Mouse (Mus musculus): ENCODE results near the gene Phf10.
A peak's percentile ranks its signal among the peaks of the same experiment; 100 is the strongest.
"Not testable (repeated sequence)": the region's sequence is repeated elsewhere in the genome, so short reads cannot be mapped to it uniquely, and the experiment has no call there.

Phf10 gene

GRCm38 (mm10) chr17:14943009-14943728 lies 17.9 kb downstream of the Phf10 start, which contains the start of the genes Wdr27 and 1600012H06Rik:
TSS of gene Wdr27 (minus strand) at chr17:14943158.
TSS of gene 1600012H06Rik (plus strand) at chr17:14943184.
- DNase-seq (ENCODE audit: low spot score) = peak; percentile 98

DNA sequence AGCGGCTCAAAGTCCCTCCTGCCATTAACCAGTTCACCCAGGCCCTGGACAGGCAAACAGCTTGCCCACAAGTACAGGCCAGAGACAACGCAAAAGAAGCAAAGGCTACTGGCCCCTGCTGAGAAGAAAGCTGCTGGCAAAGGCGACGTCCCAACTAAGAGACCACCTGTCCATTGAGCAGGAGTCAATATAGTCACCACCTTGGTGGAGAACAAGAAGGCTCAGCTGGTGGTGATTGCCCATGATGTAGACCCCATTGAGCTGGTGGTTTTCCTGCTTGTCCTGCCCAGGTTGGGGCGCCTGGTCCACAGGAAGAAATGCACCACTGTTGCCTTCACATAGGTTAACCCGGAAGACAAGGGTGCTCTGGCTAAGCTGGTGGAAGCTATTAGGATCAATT lies 18.9 kb downstream of the Phf10 start:
- not testable (repeated sequence) for DNase-seq (ENCODE audit: low spot score)

DNA sequence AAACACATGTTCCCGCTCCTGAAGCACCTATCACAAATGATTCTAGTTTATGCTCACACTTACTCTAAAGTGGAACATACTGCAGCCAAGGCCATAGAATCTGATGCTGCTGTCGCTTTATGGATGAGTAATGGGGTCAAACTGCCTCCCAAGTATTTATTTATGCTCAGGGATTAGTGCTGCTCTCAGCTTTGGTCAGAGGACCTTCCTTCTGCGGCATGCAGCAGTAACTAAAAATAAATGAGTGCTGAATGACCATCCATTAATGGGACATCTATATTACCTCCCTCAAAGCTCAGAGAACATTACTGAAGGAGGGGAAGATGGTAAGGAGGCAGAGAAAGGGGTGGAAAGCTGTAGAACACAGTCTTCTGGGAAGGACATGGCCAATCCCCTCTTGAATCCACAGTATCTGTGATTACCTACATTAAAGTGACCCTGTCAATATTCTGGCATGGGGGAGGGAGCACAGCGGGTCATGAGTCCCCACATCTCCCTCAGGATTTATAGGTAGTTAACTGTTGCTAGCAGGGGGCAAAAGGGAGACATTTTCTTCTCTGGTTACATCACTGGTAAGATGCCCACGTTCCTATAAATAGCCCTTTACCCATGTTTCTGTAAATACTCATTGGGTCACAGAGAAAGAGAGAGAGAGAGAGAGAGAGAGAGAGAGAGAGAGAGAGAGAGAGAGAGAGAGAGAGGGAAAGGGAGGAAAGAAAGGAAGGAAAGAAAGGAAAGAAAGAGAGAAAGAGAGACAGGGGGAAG lies 25.1 kb downstream of the Phf10 start:
- no peak for DNase-seq (ENCODE audit: low spot score)

GRCm38 (mm10) chr17:14935280-14935679 lies 25.8 kb downstream of the Phf10 start:
- DNase-seq (ENCODE audit: low spot score) = not testable (repeated sequence)

DNA sequence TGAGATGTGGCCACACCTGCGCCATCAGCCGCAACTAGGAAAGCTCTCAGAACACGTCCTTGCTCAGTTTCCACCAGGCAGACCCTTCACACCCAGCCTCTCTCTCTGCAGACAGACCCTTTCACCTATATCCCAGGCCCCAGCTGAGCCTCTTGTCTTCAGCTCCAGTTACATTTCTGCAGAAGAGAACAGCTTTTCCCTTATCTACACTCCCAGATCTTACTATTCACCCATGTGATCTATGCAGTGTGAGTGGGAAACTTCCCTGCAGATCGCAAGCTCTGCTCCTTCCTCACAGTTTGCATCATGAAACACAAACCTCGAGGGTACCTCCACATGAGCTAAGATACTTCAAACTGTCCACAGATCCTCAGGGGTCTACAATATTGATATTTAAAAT lies 29.6 kb downstream of the Phf10 start:
- no peak for DNase-seq (ENCODE audit: low spot score)

- no peak for DNase-seq (ENCODE audit: low spot score)
These were observed 30.4 kb downstream of the Phf10 start for GRCm38 (mm10) chr17:14930697-14931096.

- no peak for DNase-seq (ENCODE audit: low spot score)
These were observed 32.4 kb downstream of the Phf10 start for GRCm38 (mm10) chr17:14928631-14929030.

DNA sequence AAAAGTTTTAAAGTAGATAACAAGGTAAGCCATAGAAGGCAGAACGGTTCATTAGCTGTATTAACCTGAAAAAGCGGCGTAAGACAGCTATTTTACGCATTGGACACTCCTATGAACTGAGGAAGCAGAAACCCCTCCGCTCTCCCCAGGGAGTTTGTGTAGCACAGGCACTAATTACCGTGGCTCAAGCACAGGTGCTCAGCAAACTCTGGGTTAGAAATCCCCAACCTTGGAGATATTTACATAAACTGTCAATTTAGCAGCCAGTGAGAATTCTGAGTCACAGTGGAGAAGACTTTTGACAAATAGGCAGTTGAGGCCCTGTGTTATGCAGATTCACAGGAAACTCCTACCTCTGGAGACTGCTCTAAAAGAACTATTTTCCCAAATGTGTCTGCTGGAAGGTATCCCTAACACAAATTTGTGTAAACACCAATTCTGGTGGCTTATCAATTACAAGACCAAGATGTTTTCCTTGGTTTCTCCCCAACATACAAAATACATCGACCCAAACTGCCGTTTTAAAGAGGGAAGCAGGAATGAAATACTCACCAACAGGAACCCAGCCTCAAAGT lies 33.3 kb downstream of the Phf10 start:
- DNase-seq (ENCODE audit: low spot score) = no peak

- DNase-seq (ENCODE audit: low spot score) = no peak
These were observed 39.5 kb downstream of the Phf10 start for GRCm38 (mm10) chr17:14921582-14921981.

GRCm38 (mm10) chr17:14917866-14918265 lies 43.2 kb downstream of the Phf10 start:
- no peak for DNase-seq (ENCODE audit: low spot score)

DNA sequence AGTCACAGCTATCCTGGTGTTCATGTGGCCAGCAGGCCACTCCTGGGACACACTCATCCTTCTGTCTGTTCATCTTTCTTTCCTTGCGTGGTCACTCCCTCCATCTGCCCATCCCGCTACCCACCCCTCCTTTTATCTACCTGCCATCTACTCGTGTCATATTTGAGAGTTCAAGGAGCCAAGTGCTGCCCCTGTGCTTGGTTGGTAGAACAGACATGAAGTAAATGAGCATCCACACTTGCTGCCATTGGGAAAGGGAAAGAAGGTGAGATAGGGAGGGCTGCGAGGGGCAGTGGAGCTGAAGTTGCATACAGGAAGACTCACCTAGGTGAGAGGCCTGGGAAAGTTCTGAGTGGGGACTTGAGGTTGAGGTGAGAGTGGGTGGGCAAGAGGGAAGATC lies 46.7 kb downstream of the Phf10 start:
- DNase-seq (ENCODE audit: low spot score) = no peak

DNA sequence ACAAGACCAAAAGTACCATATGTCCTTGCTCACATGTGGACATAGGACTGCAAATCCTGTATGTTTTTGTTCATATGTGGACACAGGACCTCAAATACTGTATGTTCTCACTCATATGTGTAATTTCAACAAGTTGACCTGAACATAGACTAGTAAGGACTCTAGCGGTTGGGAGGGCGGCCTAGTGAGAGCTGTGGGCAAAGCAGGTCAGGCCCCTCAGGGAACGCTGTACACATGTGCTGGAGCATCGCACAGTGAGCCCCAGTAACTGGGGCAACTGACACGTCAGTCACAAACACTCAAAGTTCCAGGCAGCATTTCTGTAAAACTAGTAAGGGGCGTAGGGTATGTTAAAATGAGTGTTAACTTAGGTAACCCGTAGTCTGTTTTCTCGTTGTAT lies 48.1 kb downstream of the Phf10 start:
- DNase-seq (ENCODE audit: low spot score) = no peak

- no peak for DNase-seq (ENCODE audit: low spot score)
These were observed 48.7 kb downstream of the Phf10 start for GRCm38 (mm10) chr17:14912420-14912819.

DNA sequence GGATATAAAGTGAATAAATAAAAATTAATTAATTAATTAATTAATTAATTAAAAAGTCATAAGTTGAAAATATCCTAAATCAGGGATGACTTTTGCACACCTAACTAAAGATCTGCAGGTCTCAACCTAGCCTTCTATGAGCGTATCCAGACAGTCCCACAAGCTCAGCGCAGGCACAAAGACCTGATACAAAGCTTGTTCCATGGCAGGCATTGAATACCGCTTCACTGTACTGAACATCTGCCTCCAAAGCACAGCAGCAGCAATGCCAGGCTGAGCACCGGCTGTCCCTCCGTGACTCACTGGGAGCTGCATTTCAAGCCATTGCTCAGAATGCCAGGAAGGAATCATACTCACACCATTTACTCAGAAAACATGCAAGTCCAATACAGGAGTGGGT lies 50.3 kb downstream of the Phf10 start:
- no peak for DNase-seq (ENCODE audit: low spot score)

DNA sequence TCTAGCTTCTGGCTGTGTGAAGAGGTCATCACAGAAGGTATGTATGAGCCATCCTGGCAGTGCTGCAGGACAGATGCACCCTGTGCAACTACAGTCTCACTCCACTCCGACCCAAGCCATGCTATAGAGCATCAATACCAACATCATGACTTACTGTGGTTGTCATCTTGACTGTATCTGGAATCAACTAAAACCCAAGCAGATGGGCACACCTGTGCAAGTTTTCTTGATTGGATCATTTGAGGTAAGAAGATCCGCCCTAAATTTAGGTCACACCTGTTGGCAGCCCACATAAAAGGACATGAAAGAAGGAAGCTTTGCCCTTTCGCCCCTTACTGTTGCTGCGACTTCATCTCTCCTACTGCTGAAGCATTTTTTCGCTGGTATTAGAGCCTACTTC lies 51.7 kb downstream of the Phf10 start:
- DNase-seq (ENCODE audit: low spot score) = no peak

DNA sequence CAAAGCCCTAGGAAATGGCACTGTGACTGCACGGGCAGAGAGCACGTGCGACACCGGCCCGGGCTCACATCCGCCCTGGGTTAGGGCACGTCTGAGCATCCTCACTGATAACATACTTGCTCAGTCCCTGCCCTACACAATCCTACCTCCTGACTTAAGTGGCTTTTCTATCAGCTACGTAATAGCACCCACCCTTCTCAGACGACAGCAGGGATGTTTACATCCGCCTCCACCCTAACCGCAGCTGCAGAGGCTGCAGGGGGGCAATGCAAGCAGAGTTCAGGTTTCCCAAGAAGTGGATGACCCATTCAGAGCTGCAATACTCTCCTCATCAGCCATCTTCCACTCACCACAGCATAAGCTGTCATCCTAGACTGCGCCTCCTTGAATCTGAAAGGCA lies 53.9 kb downstream of the Phf10 start:
- no peak for DNase-seq (ENCODE audit: low spot score)

DNA sequence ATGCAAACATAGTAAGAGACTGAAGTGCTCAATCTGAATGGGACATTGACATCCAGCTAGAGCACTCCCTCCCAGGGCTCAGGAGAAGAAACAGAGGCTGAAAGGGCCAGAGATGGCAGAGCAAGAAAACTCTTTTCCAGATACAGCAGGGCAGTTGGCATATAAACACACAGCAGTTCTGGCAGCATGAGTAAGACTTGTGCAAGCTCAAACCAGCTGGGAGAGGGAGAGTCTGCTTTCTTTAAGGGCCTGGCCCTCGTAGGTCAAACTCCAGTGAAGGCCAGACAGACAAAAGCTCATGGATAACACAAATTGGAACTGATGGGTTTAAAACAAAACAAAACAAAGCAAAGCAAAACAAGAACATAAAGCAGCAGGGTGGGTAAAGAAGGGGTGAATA lies 54.5 kb downstream of the Phf10 start:
- DNase-seq (ENCODE audit: low spot score) = no peak

DNA sequence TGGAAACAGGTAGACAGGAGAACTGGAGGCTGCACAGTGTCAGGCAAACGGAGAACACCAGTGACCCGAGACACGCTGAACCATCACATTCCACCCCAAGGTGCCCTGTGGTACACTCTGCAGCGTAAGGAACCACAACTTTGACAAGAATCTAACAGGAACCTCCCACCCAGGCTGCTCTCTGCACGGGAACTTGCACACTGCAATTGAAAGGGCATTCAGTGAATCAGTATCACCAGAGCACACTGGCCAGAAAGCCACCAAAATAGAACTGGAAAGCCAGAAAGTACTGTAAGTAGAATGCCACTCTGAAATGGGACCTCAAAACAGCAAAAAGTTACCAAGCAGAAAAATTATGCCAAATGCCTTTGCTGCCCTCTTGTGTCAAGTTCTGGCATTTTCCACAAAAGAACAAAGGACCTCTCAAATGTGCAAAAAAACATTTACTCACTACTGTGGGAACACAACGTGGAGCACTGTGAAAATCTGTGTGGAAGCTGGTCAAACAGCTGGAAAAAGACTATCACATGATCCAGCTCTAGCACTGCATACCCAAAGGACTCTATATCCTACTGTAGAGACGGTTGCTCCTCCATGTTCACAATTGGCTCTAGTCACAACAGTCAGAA lies 56.3 kb downstream of the Phf10 start:
- DNase-seq (ENCODE audit: low spot score) = peak; percentile 46

DNA sequence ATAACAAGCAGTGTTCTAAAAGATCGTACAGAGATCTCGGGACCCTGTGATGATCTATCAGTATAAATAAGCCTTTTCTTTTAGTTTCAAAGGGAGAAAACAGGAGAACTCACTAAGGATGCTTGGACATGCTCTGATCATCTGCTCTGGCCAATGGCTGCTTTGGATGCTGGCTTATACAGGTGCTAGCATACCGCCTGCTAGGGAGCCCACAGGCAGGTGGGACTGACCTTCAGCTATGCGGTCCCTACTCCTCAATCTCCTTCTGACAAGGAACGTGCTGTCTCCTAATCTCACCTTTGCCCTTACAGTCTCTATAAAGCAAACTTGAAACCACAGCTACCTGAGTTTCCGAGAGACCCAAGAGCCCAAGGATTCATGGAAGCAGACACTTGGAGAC lies 56.9 kb downstream of the Phf10 start:
- DNase-seq (ENCODE audit: low spot score) = no peak

GRCm38 (mm10) chr17:14903212-14903611 lies 57.9 kb downstream of the Phf10 start:
- DNase-seq (ENCODE audit: low spot score) = no peak

DNA sequence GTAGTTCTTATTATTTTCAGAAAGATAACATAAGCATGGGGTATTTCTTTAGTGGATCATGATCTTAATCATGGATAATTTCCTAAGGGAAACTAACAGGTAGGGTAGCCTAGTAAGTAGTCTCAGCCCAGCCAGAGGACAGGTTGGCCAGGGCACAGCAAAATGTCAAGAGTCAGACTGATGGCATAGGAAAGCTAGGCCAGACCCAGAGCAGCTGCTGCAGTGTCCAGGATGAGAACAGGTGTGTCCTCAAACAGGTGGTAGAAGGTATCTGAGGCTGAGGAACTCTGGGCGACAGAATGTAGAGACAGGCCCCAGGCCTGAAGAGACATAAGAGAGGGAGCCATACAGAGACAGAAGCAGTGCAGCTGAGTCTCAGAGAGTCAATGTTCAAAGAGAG lies 62.1 kb downstream of the Phf10 start:
- DNase-seq (ENCODE audit: low spot score) = no peak

GRCm38 (mm10) chr17:14895058-14895457 lies 66.0 kb downstream of the Phf10 start:
- not testable (repeated sequence) for DNase-seq (ENCODE audit: low spot score)

All from ovary, postnatal 10 days (tissue).